Mouse (Mus musculus) kidney, postnatal 10 days (tissue): ENCODE data around the gene BC107364.
"Not testable (repeated sequence)": the region's sequence is repeated elsewhere in the genome, so short reads cannot be mapped to it uniquely, and the experiment has no call there.

Experiments used
- DNase-seq: peaks from one replicate; pipeline ENCODE4 v3.0.0; 2021; ENCODE audit warnings: mixed read lengths

Gene BC107364

GRCm38 (mm10) chr3:96410966-96411365 lies 41.1 kb downstream of the BC107364 start:
- DNase-seq = no peak

DNA sequence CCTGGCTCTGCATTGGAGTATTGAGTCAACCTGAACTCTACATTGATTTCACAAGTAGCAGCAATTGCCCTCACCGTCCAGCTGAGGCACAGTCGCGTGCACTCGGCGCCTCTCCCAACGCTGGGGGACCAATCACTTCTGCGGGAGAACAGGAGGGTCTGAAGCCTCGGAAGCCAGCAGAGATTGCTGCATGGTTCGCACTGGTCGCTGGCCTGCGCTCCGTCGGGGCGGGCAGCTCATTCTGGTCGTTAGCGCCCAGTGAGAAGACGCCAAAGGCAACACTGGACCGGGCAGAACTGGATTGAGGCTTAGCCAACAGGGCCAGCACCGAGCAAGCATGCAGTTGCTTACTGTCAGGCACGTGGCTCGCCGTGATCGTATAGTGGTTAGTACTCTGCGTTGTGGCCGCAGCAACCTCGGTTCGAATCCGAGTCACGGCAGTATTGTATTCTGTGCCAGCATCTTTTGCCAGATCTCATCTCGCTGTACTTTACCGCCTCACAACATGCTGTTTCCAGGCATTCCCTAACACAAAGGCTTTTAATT lies 42.3 kb downstream of the BC107364 start:
- DNase-seq = peak; percentile 10

DNA sequence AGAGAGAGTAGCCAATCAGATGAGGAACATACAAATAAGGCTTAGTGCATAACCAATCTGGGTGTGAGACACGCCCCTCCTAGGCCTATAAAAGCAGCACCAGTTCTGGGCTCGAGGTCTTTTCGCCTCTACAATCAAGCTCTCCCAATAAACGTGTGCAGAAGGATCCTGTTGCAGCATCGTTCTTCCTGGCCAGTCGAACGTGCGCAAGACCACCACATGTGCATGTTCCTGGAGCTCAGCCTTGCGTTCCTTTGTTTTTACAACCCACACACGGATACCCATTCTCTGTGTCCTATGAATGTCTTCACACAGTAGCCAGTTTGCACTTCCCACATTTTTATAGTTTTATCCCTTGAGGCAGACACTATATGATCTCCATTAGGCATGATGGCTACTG lies 44.0 kb downstream of the BC107364 start:
- not testable (repeated sequence) for DNase-seq

GRCm38 (mm10) chr3:96405541-96406503 lies 46.3 kb downstream of the BC107364 start:
- no peak for DNase-seq

- DNase-seq = no peak
Observed at GRCm38 (mm10) chr3:96405004-96405403, 47.1 kb downstream of the BC107364 start.

DNA sequence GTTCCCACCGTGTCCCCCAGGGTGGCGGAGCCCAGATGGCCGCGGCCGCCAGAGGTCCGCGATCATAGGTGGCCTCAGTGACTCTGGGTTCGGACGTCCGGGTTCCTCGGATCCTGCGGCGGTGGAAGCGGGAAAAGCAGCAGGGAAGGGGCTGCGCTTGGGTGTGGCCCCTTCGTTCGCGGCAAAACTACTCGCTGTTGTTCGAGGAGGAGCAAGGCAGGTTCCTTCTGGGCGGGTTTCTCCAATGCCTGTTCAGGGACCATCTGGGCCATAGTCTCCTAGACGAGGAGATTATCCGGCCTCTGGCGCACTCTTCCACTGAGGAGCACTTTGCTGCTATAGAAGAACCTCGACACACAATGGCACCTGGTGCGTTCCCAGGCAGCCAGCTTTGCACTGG lies 47.7 kb downstream of the BC107364 start:
- no peak for DNase-seq

DNA sequence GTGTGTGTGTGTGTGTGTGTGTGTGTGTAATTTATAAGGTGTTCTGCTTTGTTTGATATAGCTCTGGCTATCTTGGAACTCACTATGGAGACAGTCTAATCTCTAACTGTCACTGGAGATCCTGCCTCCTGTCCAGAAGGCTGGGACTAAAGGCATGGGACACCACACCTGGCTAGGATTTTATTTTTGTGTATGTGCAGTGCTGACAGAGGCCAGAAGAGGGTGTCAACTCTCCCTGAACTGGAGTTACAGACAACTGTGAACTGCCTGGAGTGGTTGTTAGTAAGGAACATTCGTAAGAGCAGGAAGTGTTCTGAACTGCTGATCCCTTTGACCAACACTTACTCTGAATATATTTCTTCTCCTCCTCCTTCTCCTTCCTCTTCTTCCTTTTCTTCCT lies 49.1 kb downstream of the BC107364 start:
- no peak for DNase-seq

GRCm38 (mm10) chr3:96401832-96402501 lies 50.1 kb downstream of the BC107364 start:
- peak; percentile 13 for DNase-seq

GRCm38 (mm10) chr3:96401474-96401831 lies 50.7 kb downstream of the BC107364 start:
- no peak for DNase-seq

DNA sequence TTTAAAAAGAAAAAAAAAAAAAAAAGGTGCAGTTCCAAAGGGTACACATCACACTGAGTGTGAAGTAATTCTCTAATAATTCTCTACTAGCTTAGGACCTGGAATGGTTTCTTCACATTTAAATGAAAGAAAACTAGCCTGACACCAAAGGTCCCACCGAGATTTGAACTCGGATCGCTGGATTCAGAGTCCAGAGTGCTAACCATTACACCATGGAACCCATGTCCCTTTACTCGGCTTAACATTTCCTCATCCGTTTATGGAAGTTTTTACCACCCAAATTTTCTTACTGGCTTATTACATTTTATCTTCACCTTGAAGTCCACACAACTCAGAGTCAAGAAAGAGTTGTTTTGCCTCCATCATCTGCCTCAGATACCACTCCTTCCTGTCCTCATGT lies 53.2 kb downstream of the BC107364 start:
- DNase-seq = no peak

DNA sequence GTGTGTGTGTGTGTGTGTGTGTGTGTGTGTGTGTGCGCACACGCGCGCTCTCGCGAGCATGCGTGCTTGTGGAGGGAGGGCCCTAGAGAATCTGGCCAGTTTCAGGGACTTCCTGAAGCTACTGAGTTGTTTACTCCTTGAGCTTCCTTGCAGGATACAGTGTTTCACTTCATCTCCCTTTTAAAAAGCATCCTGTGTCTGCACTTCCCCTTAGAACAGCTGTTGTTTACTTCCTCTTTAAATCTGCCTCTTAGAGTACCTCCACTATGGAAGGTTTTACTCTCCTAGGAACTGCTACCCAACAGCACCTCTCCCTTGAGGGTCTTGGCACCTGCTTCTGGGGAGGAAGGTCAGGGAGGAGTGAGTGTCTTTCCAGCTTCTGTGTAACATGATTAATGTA lies 55.2 kb downstream of the BC107364 start:
- DNase-seq = no peak

DNA sequence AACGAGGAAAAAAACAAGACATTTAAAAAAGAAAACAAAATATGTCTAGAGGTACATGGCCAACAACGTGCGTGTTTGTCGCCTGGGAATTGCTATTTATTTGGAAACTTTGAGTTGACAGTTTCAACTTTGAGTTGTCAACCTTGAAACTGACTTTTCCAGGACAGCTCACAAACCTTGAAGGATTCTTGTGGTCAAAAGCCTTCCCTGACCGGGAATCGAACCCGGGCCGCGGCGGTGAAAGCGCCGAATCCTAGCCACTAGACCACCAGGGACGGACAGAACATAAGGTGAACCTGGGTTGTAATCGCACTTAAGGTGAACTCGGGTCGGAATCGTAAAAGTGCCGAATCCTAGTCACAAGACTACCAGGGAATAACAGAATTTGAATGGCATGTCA lies 64.9 kb downstream of the BC107364 start:
- not testable (repeated sequence) for DNase-seq
